Mouse (Mus musculus): ENCODE measurements around the gene Ilf2.
A peak's percentile ranks its signal among the peaks of the same experiment; 100 is the strongest.

Gene Ilf2

GRCm38 (mm10) chr3:90508950-90509746, 33.2 kb downstream of the Ilf2 start, which contains the start of gene Chtop:
Gene Chtop (minus strand): TSS chr3:90509498.
- DNase-seq (ENCODE audit: low read depth, low spot score), result peak; percentile 99

GRCm38 (mm10) chr3:90509747-90510123, 33.8 kb downstream of the Ilf2 start:
- DNase-seq (ENCODE audit: low read depth, low spot score), result no peak

- DNase-seq (ENCODE audit: low read depth, low spot score), result no peak
These were observed 36.4 kb downstream of the Ilf2 start for GRCm38 (mm10) chr3:90512276-90512675.

- DNase-seq (ENCODE audit: low read depth, low spot score), result no peak
These were observed 37.2 kb downstream of the Ilf2 start for GRCm38 (mm10) chr3:90512948-90513642.

- DNase-seq (ENCODE audit: low read depth, low spot score), result peak; percentile 80
These were observed 38.1 kb downstream of the Ilf2 start, which contains the start of the genes S100a1 and S100a13 for GRCm38 (mm10) chr3:90513796-90514590. Gene S100a1 (minus strand): TSS chr3:90514392. Gene S100a13 (plus strand): TSS chr3:90514435.

GRCm38 (mm10) chr3:90514691-90515090, 38.8 kb downstream of the Ilf2 start:
- peak; percentile 79 for DNase-seq (ENCODE audit: low read depth, low spot score)

- DNase-seq (ENCODE audit: low read depth, low spot score), result peak; percentile 47
These were observed 39.3 kb downstream of the Ilf2 start for GRCm38 (mm10) chr3:90515242-90515641.

- DNase-seq (ENCODE audit: low read depth, low spot score), result no peak
These were observed 39.9 kb downstream of the Ilf2 start for GRCm38 (mm10) chr3:90515789-90516188.

GRCm38 (mm10) chr3:90517711-90518110, 41.8 kb downstream of the Ilf2 start:
- no peak for DNase-seq (ENCODE audit: low read depth, low spot score)

GRCm38 (mm10) chr3:90525421-90525820, 49.5 kb downstream of the Ilf2 start:
- peak; percentile 70 for DNase-seq (ENCODE audit: low read depth, low spot score)

- no peak for DNase-seq (ENCODE audit: low read depth, low spot score)
These were observed 50.1 kb downstream of the Ilf2 start for GRCm38 (mm10) chr3:90526076-90526475.

GRCm38 (mm10) chr3:90526580-90526979, 50.7 kb downstream of the Ilf2 start, which contains the start of gene S100a14:
Gene S100a14 (plus strand): TSS chr3:90526856.
- no peak for DNase-seq (ENCODE audit: low read depth, low spot score)

- DNase-seq (ENCODE audit: low read depth, low spot score), result no peak
These were observed 51.5 kb downstream of the Ilf2 start for GRCm38 (mm10) chr3:90527291-90527873.

GRCm38 (mm10) chr3:90531713-90532112, 55.8 kb downstream of the Ilf2 start:
- DNase-seq (ENCODE audit: low read depth, low spot score), result no peak

- DNase-seq (ENCODE audit: low read depth, low spot score), result no peak
These were observed 59.5 kb downstream of the Ilf2 start for GRCm38 (mm10) chr3:90535446-90535845.

GRCm38 (mm10) chr3:90537141-90537904, 61.4 kb downstream of the Ilf2 start, which contains the start of gene S100a16:
Gene S100a16 (plus strand): TSS chr3:90537254.
- peak; percentile 89 for DNase-seq (ENCODE audit: low read depth, low spot score)

GRCm38 (mm10) chr3:90537905-90538296, 62.0 kb downstream of the Ilf2 start:
- no peak for DNase-seq (ENCODE audit: low read depth, low spot score)
